Mouse (Mus musculus) megakaryocyte-erythroid progenitor cell, adult 5 weeks (primary cell): Measurements from ENCODE around the gene Spag6l. TPM values are rescaled to one million over a fixed set of nuclear protein-coding genes. Genes with fewer than 3 reads are reported as not detected.

Experiments used
- polyA plus RNA-seq: library from polyadenylated mRNA; stranded (reverse); fragments of >175 nt; gene quantifications from 2 replicates; pipeline ENCODE4 v1.2.3, GENCODE M21; 2012

The Spag6l gene
- polyA plus RNA-seq = 0.40 and 0.77 TPM in 2 replicates

DNA sequence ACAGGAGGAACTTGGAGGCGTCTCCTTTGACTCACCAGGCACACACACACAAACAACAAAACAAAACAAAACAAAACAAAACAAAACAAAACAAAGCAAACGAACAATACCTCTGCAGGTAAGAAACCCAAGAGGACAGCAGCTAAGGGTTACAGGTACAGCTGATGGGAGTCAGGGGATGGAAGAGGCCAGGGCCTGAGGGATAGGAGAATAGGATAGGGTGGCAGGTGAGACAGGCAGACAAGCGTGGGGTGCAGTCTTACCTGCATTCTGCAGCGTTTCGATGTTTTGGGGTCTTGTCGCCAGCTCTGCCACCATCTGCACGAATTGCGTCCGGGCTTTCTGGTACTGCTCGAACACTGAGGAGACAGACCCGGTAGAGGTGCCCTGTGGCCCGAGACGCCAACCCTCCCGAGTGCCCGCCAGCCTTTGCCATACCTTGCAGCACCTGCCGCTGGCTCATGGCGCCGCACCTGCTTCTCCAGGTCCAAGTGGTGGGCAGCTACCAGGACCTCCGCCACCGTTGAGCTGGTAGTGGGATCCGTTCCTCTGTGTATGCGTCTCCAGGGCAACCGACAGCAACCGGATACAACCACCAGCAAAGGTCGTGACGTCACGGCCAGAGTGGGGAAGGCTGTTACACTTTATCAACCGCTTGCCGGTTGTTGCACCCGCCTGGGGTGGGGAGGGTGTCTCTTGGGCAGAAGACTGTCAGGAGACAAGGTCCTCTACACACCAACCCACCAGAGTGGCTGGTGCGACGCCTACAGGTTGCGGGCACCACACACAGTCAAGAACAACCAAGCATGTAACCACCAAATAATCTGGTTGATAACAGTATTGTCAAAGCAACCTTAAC, at the start of gene Spag6l:
Gene Spag6l, minus strand, starts transcription at position 700 of the 859 bp plus-strand sequence.

DNA sequence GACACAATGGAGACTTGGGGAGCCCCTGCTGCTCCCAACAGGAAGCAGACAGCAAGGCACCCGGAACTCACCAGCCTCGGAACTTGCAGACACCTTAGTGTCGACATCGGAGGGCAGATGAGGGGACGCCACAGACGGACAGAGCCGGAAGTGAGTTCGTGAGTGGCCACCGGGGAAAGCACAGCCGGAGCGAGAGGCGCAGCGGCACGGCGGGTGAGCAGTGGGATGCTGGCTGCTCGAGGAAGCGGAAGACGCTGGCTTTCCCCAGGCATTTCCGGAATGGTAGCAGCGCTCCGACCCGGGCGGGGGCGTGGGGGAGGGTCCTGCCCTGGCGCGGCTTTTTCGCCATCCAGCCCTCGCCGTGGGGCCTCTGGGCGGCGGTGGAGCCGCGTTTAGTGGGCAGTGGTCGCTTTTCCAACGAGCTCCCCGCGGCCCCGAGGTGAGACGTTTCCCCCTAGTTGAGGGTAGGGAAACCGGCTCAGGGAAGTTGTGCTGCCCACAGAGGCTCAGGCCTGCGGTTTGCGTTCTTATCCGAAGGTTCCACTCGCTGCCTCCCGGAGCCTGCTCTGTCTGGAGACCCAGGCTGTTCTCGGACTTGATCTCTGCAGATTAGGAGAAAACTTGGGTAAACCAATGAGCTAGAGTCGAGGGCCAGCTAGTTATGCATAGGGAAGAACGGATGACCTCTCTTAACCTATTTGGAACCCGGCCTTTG, 41.5 kb upstream of the Spag6l start, which contains the start of the genes Top3b and Vpreb1:
Gene Top3b, plus strand, starts transcription at position 120 of the 715 bp plus-strand sequence.
Gene Vpreb1, minus strand, starts transcription at position 227 of the 715 bp plus-strand sequence.

DNA sequence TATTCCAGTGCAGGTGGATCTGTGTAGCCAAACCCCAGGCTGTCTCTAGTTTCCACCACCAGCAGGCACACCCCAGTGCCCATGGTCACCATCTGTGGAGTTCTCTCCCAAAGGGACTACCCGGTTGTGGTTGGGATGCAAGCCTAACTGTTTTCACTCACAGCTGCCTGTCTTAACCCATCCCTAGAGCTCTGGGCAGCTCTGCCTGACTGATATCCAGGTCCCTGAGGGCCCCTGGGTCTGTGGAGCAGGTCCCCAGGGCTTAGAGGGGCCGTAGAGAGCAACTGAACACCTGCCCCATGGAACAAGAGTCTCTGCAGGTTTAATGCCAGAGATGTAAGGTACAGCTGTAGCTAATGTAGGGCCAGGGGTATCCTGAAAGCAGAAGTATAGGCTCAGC, 34.7 kb upstream of the Spag6l start, which contains the start of gene Igll1:
Gene Igll1, minus strand, starts transcription at position 8 of the 400 bp plus-strand sequence.

Other genes with a start within 250 kb of the Spag6l start
- gene Fgd4, start 228.9 kb downstream of the Spag6l start, polyA plus RNA-seq = 0.86 and 1.2 TPM in 2 replicates
- not detected in 2 replicates for gene Olfr19, start 153.1 kb downstream of the Spag6l start, polyA plus RNA-seq
- gene Igll1, start 34.5 kb upstream of the Spag6l start, polyA plus RNA-seq = 10.0 and 13.0 TPM in 2 replicates
- gene Top3b, start 41.3 kb upstream of the Spag6l start, polyA plus RNA-seq = 54.7 and 56.9 TPM in 2 replicates
- gene Vpreb1, start 41.4 kb upstream of the Spag6l start, polyA plus RNA-seq = 8.2 and 12.4 TPM in 2 replicates
- 9.1 and 11.4 TPM in 2 replicates for gene Ppm1f, start 67.0 kb upstream of the Spag6l start, polyA plus RNA-seq
- 34.1 and 36.3 TPM in 2 replicates for gene Mapk1, start 153.9 kb upstream of the Spag6l start, polyA plus RNA-seq
- gene Ypel1, start 240.2 kb upstream of the Spag6l start, polyA plus RNA-seq = 1.1 and 1.8 TPM in 2 replicates